Mouse (Mus musculus): Measurements from ENCODE around the gene E430018J23Rik. TPM values are rescaled to one million over a fixed set of nuclear protein-coding genes. Genes with fewer than 3 reads are reported as not detected.
A peak's percentile ranks its signal among the peaks of the same experiment; 100 is the strongest.
"Not testable (repeated sequence)": the region's sequence is repeated elsewhere in the genome, so short reads cannot be mapped to it uniquely, and the experiment has no call there.

The E430018J23Rik gene
- total and polyA plus RNA-seq, 3 experiments = 3.1 to 4.0 (median 3.5) TPM

DNA sequence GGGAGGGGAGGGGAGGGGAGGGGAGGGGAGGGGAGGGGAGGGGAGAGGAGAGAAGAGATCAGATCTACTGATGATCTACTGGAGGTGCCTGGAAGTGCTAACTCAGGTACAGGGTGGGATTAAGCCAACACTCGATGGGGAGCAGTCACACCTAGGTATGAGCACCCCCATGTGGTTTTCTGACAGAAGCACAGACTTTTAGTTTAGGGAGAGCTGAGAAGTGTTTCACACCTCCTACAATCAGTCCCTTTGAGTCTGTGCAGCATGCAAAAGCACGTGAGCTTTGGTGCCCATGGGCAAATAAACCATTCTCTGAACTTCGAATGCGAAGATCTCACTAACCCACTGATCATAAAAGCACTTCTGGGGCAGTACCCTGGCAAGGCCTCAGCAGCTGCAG, 51.1 kb downstream of the E430018J23Rik start:
- Histone ChIP-seq H3K79me2 (replicated peaks; ENCODE audit: control insufficient read depth, insufficient read depth, low read length) (0 out of 2 replicates have a peak, but pooled peaks cover 2% of the 10 kb centered on the region), H3K36me3 (ENCODE audit: control insufficient read depth, insufficient read depth, low read length) (peaks cover 4% of the 10 kb centered on the region), H3K27me3 (ENCODE audit: control insufficient read depth, insufficient read depth, low read length) (no peaks in the 10 kb centered on the region), H3K4me3 (no peak overlapping the region), H3K4me1 (ENCODE audit: control insufficient read depth, insufficient read depth, low read length) (no peaks in the 10 kb centered on the region), H3K9ac (ENCODE audit: low read depth, low read length) (no peak overlapping the region), H3K27ac (no peak overlapping the region)
- TF ChIP-seq CTCF (IDR thresholded peaks at IDR 0.05) (peak; percentile 45), EP300 (IDR thresholded peaks at IDR 0.05; ENCODE audit: insufficient read depth, low read depth, low read length) (no peak), POLR2A (IDR thresholded peaks at IDR 0.05; ENCODE audit: insufficient read depth, low read depth, low read length) (no peak)
- DNase-seq = no peak
- WGBS = 55% methylated on average over 4 of the region's 4 CpGs
- intact Hi-C loops (cut with DNase I) = no loop called here

DNA sequence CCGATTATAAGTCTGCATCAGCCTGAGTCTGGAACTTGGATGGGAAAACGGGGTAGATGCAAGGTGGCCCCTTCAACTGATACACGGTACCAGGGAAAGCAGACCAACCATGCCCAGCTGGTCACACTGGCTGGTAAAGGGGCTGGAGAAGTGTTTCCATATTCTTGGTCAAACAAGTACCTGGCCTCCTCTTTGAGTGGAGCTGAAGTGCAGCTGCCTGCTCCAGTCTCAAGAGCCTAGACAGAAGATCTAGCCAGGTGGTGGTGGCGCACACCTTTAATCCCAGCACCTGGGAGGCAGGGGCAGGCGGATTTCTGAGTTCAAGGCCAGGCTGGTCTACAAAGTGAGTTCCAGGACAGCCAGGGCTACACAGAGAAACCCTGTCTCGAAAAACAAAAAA, 51.6 kb downstream of the E430018J23Rik start:
- intact Hi-C loops (cut with DNase I); H3K4me3 ChIP-seq; H3K4me1 ChIP-seq (ENCODE audit: control insufficient read depth, insufficient read depth, low read length); H3K36me3 ChIP-seq (ENCODE audit: control insufficient read depth, insufficient read depth, low read length); H3K79me2 ChIP-seq (replicated peaks; ENCODE audit: control insufficient read depth, insufficient read depth, low read length); H3K27me3 ChIP-seq (ENCODE audit: control insufficient read depth, insufficient read depth, low read length); H3K9ac ChIP-seq (ENCODE audit: low read depth, low read length); DNase-seq; H3K27ac ChIP-seq: not testable (repeated sequence)
- WGBS = 91% methylated on average over 6 of the region's 6 CpGs

DNA sequence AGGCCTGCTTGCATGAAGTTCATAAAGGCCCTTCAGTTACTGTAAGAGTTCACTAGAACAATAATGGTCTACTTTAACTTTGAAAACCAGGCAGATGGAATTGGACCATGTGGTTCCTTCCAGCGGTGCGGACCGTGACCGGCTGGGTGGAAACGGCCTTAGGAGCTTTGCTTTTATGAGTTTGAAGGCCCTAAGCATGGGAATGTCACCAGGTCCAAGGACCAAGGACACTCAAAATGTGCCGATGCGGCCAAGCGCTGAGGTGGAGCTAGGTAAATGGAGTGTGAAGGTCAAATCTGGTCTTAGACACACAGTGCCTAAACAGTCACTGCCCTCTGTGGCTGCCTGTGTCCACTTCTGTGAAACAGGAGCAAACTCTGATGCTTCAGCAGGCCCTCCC, 52.1 kb downstream of the E430018J23Rik start:
- no peak overlapping the region for H3K9ac ChIP-seq (ENCODE audit: low read depth, low read length)
- WGBS = 92% methylated on average over 8 of the region's 8 CpGs
- peaks cover 4% of the 10 kb centered on the region for H3K36me3 ChIP-seq (ENCODE audit: control insufficient read depth, insufficient read depth, low read length)
- no peak for DNase-seq
- H3K4me3 ChIP-seq = no peak overlapping the region
- intact Hi-C loops (cut with DNase I) = no loop called here
- H3K27ac ChIP-seq = no peak overlapping the region
- TF ChIP-seq POLR2A (IDR thresholded peaks at IDR 0.05; ENCODE audit: insufficient read depth, low read depth, low read length) (no peak), EP300 (IDR thresholded peaks at IDR 0.05; ENCODE audit: insufficient read depth, low read depth, low read length) (no peak), CTCF (IDR thresholded peaks at IDR 0.05) (no peak)
- 0 out of 2 replicates have a peak, but pooled peaks cover 2% of the 10 kb centered on the region for H3K79me2 ChIP-seq (replicated peaks; ENCODE audit: control insufficient read depth, insufficient read depth, low read length)
- H3K4me1 ChIP-seq (ENCODE audit: control insufficient read depth, insufficient read depth, low read length) = peaks cover 1% of the 10 kb centered on the region; the same call in 1 of the 2 replicates
- H3K27me3 ChIP-seq (ENCODE audit: control insufficient read depth, insufficient read depth, low read length) = no peaks in the 10 kb centered on the region

Other genes with a start within 250 kb of the E430018J23Rik start
- 10 to 100 TPM; 33.4 to 35.2 TPM for gene Cd2bp2, start 197.6 kb downstream of the E430018J23Rik start, total RNA-seq (2021)
- gene Cd2bp2, start 197.6 kb downstream of the E430018J23Rik start, polyA plus RNA-seq (2012; rRNA removed) = 18.2 and 26.9 TPM in 2 replicates
- 10 to 100 TPM; 20.5 to 22.0 TPM for gene Tbc1d10b, start 185.2 kb downstream of the E430018J23Rik start, total RNA-seq (2021)
- 13.6 and 17.4 TPM in 2 replicates for gene Tbc1d10b, start 185.2 kb downstream of the E430018J23Rik start, polyA plus RNA-seq (2012; rRNA removed)
- 1 to 10 TPM; 3.5 TPM for gene Mylpf, start 184.7 kb downstream of the E430018J23Rik start, total RNA-seq (2021)
- gene Mylpf, start 184.7 kb downstream of the E430018J23Rik start, polyA plus RNA-seq (2012; rRNA removed) = 0.74 and 1.1 TPM in 2 replicates
- gene Zfp553, start 160.6 kb downstream of the E430018J23Rik start, total RNA-seq (2021) = 1 to 10 TPM; 6.0 to 6.3 TPM
- gene Zfp553, start 160.6 kb downstream of the E430018J23Rik start, polyA plus RNA-seq (2012; rRNA removed) = 5.0 and 6.5 TPM in 2 replicates
- 1 to 10 TPM; 2.5 to 4.7 TPM for gene Sept1, start 160.5 kb downstream of the E430018J23Rik start, total RNA-seq (2021)
- 6.2 and 13.0 TPM in 2 replicates for gene Sept1, start 160.5 kb downstream of the E430018J23Rik start, polyA plus RNA-seq (2012; rRNA removed)
- 10 to 100 TPM; 14.7 to 21.0 TPM for gene Zfp771, start 149.4 kb downstream of the E430018J23Rik start, total RNA-seq (2021)
- gene Zfp771, start 149.4 kb downstream of the E430018J23Rik start, polyA plus RNA-seq (2012; rRNA removed) = 16.9 and 30.0 TPM in 2 replicates
- 10 to 100 TPM; 38.7 to 44.6 TPM for gene Dctpp1, start 132.9 kb downstream of the E430018J23Rik start, total RNA-seq (2021)
- gene Dctpp1, start 132.9 kb downstream of the E430018J23Rik start, polyA plus RNA-seq (2012; rRNA removed) = 42.0 and 46.6 TPM in 2 replicates
- gene Sephs2, start 119.6 kb downstream of the E430018J23Rik start, total RNA-seq (2021) = 10 to 100 TPM; 27.2 to 32.9 TPM
- gene Sephs2, start 119.6 kb downstream of the E430018J23Rik start, polyA plus RNA-seq (2012; rRNA removed) = 14.8 and 22.5 TPM in 2 replicates
- gene Itgal, start 97.4 kb downstream of the E430018J23Rik start, total RNA-seq (2021) = 1 to 10 TPM; 1.7 to 2.3 TPM
- gene Itgal, start 97.4 kb downstream of the E430018J23Rik start, polyA plus RNA-seq (2012; rRNA removed) = 3.0 and 5.0 TPM in 2 replicates
- 10 to 100 TPM; 36.5 to 37.2 TPM for gene Zfp768, start 48.0 kb downstream of the E430018J23Rik start, total RNA-seq (2021)
- 30.8 and 31.6 TPM in 2 replicates for gene Zfp768, start 48.0 kb downstream of the E430018J23Rik start, polyA plus RNA-seq (2012; rRNA removed)
- 1 to 10 TPM; 4.3 to 5.3 TPM for gene Zfp747, start 17.6 kb downstream of the E430018J23Rik start, total RNA-seq (2021)
- 2.9 and 3.9 TPM in 2 replicates for gene Zfp747, start 17.6 kb downstream of the E430018J23Rik start, polyA plus RNA-seq (2012; rRNA removed)
- 1 to 10 TPM; 2.3 to 2.4 TPM for gene 9130019O22Rik, start 6.5 kb downstream of the E430018J23Rik start, total RNA-seq (2021)
- 1.7 and 2.4 TPM in 2 replicates for gene 9130019O22Rik, start 6.5 kb downstream of the E430018J23Rik start, polyA plus RNA-seq (2012; rRNA removed)
- 1 to 10 TPM; 3.2 TPM for gene Zfp764, start 13.2 kb upstream of the E430018J23Rik start, total RNA-seq (2021)
- gene Zfp764, start 13.2 kb upstream of the E430018J23Rik start, polyA plus RNA-seq (2012; rRNA removed) = 2.6 and 3.5 TPM in 2 replicates
- gene Zfp688, start 28.4 kb upstream of the E430018J23Rik start, total RNA-seq (2021) = 1 to 10 TPM; 3.3 to 3.8 TPM
- 4.9 and 8.1 TPM in 2 replicates for gene Zfp688, start 28.4 kb upstream of the E430018J23Rik start, polyA plus RNA-seq (2012; rRNA removed)
- gene Zfp689, start 55.5 kb upstream of the E430018J23Rik start, total RNA-seq (2021) = 1 to 10 TPM in 1 of 2 experiments, under 1 TPM in 1; 0.93 to 1.5 TPM
- 1.8 and 2.0 TPM in 2 replicates for gene Zfp689, start 55.5 kb upstream of the E430018J23Rik start, polyA plus RNA-seq (2012; rRNA removed)
- 10 to 100 TPM; 23.1 to 28.0 TPM for gene Prr14, start 66.0 kb upstream of the E430018J23Rik start, total RNA-seq (2021)
- 45.6 and 61.6 TPM in 2 replicates for gene Prr14, start 66.0 kb upstream of the E430018J23Rik start, polyA plus RNA-seq (2012; rRNA removed)
- 10 to 100 TPM; 31.2 to 33.9 TPM for gene Fbrs, start 85.6 kb upstream of the E430018J23Rik start, total RNA-seq (2021)
- gene Fbrs, start 85.6 kb upstream of the E430018J23Rik start, polyA plus RNA-seq (2012; rRNA removed) = 13.4 and 16.4 TPM in 2 replicates
- gene Srcap, start 118.4 kb upstream of the E430018J23Rik start, total RNA-seq (2021) = 10 to 100 TPM; 53.1 to 55.8 TPM
- 15.3 and 16.7 TPM in 2 replicates for gene Srcap, start 118.4 kb upstream of the E430018J23Rik start, polyA plus RNA-seq (2012; rRNA removed)
- gene Gm42715, start 126.0 kb upstream of the E430018J23Rik start, total RNA-seq (2021) = 1 to 10 TPM; 7.8 to 8.2 TPM
- gene Gm42715, start 126.0 kb upstream of the E430018J23Rik start, polyA plus RNA-seq (2012; rRNA removed) = 7.9 and 9.3 TPM in 2 replicates
- not detected for gene Tmem265, start 167.8 kb upstream of the E430018J23Rik start, total RNA-seq (2021)
- not detected in 2 replicates for gene Tmem265, start 167.8 kb upstream of the E430018J23Rik start, polyA plus RNA-seq (2012; rRNA removed)
- 10 to 100 TPM; 13.9 to 17.5 TPM for gene Phkg2, start 179.7 kb upstream of the E430018J23Rik start, total RNA-seq (2021)
- gene Phkg2, start 179.7 kb upstream of the E430018J23Rik start, polyA plus RNA-seq (2012; rRNA removed) = 30.1 and 40.1 TPM in 2 replicates
- gene Ccdc189, start 195.0 kb upstream of the E430018J23Rik start, total RNA-seq (2021) = 10 to 100 TPM; 10.4 to 11.7 TPM
- gene Ccdc189, start 195.0 kb upstream of the E430018J23Rik start, polyA plus RNA-seq (2012; rRNA removed) = 10.6 and 11.4 TPM in 2 replicates
- gene Rnf40, start 195.1 kb upstream of the E430018J23Rik start, total RNA-seq (2021) = 10 to 100 TPM; 41.0 to 44.8 TPM
- 18.2 and 27.3 TPM in 2 replicates for gene Rnf40, start 195.1 kb upstream of the E430018J23Rik start, polyA plus RNA-seq (2012; rRNA removed)
- 10 to 100 TPM; 17.7 to 24.9 TPM for gene Zfp629, start 222.2 kb upstream of the E430018J23Rik start, total RNA-seq (2021)
- gene Zfp629, start 222.2 kb upstream of the E430018J23Rik start, polyA plus RNA-seq (2012; rRNA removed) = 12.5 and 20.9 TPM in 2 replicates